Mouse (Mus musculus): ENCODE measurements around the gene Rpl3. TPM values are rescaled to one million over a fixed set of nuclear protein-coding genes. Genes with fewer than 3 reads are reported as not detected.

Rpl3 gene
- polyA plus RNA-seq, 1 experiment: 492 TPM

DNA sequence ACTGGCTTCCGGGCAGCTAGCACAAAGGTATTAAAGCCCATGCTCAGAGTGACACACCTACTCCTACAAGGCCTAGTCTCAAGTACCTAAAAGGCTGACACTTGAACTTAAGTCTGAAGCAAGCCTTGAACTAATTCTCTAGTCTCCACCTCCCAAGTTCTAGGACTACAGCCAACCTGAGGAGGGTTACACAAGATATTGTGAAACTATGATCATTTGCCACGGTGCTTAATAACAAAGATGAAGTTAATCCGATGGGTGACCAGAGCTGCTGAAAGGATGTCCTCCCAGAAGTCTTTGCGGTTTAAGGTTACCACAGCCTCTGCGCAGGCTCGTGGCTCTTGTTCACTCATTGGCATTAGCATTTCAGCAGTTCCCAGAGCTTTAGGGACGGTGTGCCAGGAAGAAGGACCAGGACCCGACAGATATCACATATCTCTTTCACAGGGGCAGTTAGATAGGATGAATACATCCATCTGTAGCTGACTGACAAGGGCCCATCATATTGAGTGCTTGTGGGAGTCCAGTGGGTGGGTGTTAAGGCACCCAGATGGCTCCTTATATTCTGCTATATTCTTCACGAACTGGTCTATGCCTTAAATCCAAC is 4.2 kb downstream of the Rpl3 start:
- DNase-seq (ENCODE audit: low read depth): peak; percentile 95

DNA sequence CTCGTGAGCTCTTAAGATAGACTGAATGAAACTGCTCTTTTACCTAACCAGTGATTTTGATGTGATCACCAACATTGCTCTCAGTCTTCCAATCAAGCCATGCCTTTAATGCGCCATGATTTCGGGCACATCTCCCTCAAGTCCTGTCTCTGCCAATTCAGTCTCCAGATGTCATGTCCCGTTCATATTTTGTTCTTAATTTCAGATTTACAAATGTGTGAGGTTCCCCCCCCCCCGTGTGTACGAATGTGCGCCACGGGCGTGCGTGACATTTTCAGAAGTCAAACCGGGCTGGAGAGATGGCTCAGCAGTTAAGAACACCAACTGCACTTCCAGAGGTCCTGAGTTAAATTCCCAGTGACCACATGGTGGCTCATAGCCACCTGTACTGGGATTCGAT is 7.9 kb downstream of the Rpl3 start:
- no peak for DNase-seq (ENCODE audit: low read depth)

- no peak for DNase-seq (ENCODE audit: low read depth)
Measured at GRCm38 (mm10) chr15:80083276-80083731, 8.4 kb downstream of the Rpl3 start.

DNA sequence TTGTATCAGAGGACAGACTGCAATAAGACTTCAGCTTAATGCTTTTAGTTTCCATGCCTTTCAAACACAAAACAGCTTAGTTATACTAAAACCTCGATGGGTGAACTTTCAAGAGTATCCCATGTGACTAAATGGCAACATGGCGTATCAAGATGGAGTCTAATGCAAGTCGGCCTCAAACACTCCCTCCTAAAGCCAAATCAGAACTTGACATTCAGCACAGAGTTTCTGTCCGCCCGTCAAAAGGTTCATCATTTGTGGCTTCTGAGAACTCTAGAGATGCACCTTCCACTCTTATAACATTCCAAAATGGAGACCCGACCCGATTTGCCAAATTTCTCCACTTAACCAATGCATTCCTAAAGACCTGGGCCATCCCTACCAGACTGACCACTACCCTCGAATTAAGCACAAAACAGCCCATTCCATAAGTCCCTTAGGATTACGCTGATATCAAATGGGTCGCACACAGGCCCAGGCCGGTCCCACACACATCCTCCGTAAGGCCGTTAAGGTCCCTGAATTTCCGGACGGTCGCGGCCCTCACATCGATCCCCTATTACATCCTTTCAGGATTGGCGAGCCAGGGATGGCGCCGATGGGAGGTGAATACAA is 8.9 kb downstream of the Rpl3 start:
- DNase-seq (ENCODE audit: low read depth): no peak

- DNase-seq (ENCODE audit: low read depth): no peak
Measured at GRCm38 (mm10) chr15:80081801-80082546, 9.7 kb downstream of the Rpl3 start.

- no peak for DNase-seq (ENCODE audit: low read depth)
Measured at GRCm38 (mm10) chr15:80080711-80081615, 10.7 kb downstream of the Rpl3 start.

- DNase-seq (ENCODE audit: low read depth): no peak
Measured at GRCm38 (mm10) chr15:80079954-80080353, 11.7 kb downstream of the Rpl3 start.

GRCm38 (mm10) chr15:80079129-80079668 is 12.5 kb downstream of the Rpl3 start:
- no peak for DNase-seq (ENCODE audit: low read depth)

DNA sequence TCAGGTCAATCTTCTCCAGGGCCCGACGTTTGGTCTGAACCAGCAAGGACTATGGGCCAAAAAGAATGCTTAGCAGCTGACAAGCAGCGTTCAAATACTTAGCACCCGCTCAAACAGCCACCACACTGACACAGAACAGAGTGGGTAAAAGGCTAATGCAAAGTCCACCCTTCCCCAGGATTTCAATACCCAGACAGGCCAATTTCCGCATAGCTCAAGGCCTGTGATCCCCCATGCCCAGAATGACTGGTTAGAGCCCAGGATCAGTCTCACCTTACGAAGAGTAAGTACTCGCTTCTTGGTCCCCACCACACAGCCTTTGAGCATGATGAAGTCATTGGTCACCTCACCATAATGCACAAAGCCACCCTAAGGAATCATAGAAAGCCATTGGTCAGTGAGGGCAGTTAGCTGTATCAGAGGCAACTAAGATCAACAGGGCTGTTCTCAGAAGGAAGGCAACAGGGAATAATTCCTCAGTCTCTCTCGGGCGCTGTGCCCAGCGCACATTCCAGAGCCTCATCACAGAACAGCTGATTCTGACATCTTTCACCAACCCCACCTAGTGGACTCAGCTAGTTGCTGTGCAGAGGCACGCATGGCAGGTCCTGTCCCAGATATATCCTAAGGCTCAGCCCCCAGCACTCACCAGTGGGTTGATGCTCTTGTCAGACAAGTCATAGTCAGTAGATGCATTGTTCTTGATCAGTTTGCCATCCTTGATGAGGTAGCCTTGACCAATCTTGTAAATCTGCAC is 13.4 kb downstream of the Rpl3 start:
- no peak for DNase-seq (ENCODE audit: low read depth)

DNA sequence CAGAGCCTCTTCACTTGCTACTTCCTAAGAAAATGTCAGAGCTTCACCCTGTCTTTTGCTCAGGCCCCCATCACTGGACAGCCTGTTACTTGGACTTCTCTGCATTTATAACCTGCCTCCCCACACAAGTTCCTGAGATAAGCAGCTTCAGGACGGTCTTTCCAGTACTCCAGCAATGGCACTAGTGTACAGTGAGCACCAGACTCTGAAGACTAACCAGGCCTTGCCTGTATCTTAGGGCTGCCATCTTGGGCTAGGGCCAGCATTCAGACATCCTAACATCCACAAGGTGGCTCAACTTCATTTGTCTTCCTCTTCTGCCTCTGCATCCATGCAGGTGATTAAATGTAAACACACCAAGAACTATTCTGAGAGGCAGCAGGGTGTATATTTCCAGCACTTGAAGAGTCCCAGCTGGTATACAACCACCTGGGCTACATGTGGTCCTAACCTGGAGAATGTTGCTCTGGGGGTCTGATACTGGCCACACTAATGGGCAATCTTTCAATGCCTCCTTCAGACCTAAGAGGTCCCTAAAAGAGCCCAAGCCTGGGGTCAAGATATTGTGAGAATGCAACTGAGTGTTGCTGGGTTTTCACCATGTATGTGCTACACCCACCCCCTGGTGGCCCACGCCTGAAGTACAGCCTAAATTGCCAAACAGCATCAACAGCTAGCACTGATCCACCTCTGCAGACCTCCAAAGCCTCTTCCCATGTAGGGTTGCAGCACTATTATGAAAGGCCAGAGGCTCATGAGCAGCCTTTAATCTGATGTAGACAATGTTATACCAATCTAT is 15.1 kb downstream of the Rpl3 start:
- no peak for DNase-seq (ENCODE audit: low read depth)

- DNase-seq (ENCODE audit: low read depth): no peak
Measured at GRCm38 (mm10) chr15:80075733-80076337, 15.8 kb downstream of the Rpl3 start.

DNA sequence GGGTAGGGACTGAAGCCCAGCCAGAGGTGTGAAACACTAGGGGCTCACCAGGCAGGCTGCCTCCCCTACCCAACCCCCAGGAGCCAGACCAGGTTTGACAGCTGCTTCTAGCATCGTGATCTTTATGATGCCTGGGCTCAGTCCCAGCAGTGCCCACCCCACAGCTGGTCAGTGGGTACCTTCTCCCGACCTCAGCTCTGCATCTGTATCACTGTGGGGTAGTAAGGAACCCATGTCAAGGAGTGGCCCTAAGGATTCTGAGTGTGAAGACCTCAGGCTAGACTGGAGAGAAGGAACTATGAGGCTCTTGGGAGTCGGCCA is 16.3 kb downstream of the Rpl3 start:
- DNase-seq (ENCODE audit: low read depth): no peak

DNA sequence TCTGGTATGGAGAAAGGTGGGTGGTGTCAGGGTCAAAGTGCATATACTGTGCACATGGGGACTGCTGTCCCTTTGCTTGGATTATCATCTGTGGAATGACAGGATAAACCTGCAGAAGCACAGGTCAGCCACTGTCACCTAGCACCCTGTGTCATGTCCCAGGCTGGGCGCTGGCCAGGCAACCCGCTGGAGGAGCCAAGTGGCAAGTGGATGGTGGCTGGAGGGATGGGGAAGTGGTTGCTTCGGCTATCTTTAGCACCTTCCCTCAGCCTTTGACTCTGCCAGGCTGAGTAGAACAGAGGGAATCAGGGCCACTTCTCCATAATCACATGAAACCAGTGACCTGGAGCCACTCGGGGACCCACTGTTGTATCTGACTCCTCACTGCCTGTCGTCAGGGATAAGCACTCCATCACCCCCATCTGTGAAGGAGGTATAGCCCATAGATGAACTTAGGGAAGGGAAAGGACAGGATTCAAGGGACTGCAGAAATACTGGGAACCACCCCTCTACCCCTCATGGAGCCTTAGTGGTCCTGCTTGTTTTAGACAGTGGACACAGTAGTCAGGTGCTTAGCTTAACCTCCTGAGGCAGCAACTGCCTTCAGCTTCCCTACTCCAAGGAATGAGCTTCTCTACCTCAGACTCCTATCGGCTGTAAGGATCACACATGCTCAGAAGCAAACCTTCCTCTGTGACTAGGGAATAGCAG is 16.9 kb downstream of the Rpl3 start:
- no peak for DNase-seq (ENCODE audit: low read depth)

DNA sequence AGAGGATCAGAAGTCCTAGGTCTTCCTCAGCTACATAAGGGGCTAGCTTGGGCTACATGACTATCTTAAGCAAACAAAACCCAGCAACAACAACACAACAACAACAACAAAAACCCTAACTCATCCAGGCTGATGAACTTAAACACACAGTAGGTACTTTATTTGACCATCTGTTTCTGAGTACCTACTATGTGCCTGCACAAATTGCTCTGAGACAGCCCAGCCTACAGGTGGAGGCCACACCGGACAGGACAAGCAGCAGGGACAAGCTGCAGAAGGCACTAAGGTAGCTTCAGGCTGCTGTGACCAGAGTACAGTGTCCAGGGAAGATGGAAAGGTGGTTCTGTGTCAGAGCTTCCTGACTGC is 18.4 kb downstream of the Rpl3 start:
- no peak for DNase-seq (ENCODE audit: low read depth)

DNA sequence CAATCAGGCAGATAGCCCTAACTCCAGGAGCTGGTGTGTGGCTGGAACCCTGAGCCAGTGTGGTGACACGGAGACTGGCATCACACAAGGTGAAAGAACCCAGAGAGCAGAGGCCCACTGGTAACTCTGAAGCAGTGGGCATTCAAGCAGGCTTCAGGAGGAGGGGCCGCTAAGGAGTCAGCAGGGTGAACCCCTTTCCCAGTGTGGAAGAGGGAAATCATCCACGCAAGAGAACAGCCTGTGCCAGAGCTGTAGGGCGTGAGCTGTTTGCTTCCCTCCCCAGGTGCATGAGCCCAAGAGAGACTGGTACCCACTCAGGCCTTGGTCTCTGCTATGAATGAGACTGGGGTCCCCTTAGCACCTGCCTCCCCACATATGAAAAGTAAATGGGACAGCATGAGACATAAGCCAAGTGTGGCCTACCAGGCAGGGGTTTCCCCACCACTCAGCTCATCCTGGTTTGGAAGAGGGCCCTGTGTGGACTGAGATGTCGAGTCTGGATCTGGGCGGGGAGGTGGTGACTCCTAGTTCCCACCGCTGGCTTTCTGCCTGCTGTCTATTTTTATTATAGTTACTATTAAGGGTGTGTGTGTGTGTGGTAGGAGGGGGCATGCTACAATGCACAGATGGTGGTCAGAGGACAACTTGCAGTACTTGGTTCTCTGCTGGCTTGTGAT is 19.0 kb downstream of the Rpl3 start:
- DNase-seq (ENCODE audit: low read depth): no peak

- DNase-seq (ENCODE audit: low read depth): no peak
Measured at GRCm38 (mm10) chr15:80071951-80072437, 19.7 kb downstream of the Rpl3 start.

- no peak for DNase-seq (ENCODE audit: low read depth)
Measured at GRCm38 (mm10) chr15:80070095-80070644, 21.5 kb downstream of the Rpl3 start.

- DNase-seq (ENCODE audit: low read depth): no peak
Measured at GRCm38 (mm10) chr15:80069171-80069570, 22.5 kb downstream of the Rpl3 start.

All from gonadal fat pad, adult 2 months (tissue).